Mouse (Mus musculus): ENCODE results near the gene Fbxw7.

GRCm38 (mm10) chr3:84768940-84769339, 46.1 kb upstream of the Fbxw7 start:
- no peak for TF ChIP-seq CTCF (IDR thresholded peaks at IDR 0.05; ENCODE audit: extremely low read depth, insufficient read depth, low read length)
- TF ChIP-seq POLR2A (IDR thresholded peaks at IDR 0.05; ENCODE audit: extremely low read depth, insufficient read depth, low read length): no peak
